Mouse (Mus musculus) MEL (cell line): ENCODE measurements around the gene Cpd. TPM values are rescaled to one million over a fixed set of nuclear protein-coding genes. Genes with fewer than 3 reads are reported as not detected.

Experiments used
- DNase-seq: peaks from one replicate; pipeline ENCODE4 v3.0.0; 2011; ENCODE audit warnings: low read depth, low spot score
- H3K27ac ChIP-seq: 2 replicates; pipeline ENCODE4 v1.5.1; 2012; ENCODE audit warnings: low read depth, mild to moderate bottlenecking, control low read depth, low read length, moderate library complexity; ENCODE audit not compliant: control insufficient read depth
- H3K27me3 ChIP-seq, 2 experiments: fragments of 150-350 bp in 1 of 2; sonication (generic) in 1 of 2; 2 replicates each; pipeline ENCODE4 v1.6.1; 2012; ENCODE audit warnings: low read length in 2 of 2, mild to moderate bottlenecking in 2 of 2, improper control_type of control experiment in 1 of 2, moderate library complexity in 1 of 2; ENCODE audit not compliant: insufficient read depth in 2 of 2, control insufficient read depth in 1 of 2
- H3K36me3 ChIP-seq, 2 experiments: 2 replicates each; pipeline ENCODE4 v1.6.1; 2012 to 2014; ENCODE audit warnings: low read length in 2 of 2, improper control_type of control experiment in 1 of 2, inconsistent platforms in 1 of 2, mild to moderate bottlenecking in 1 of 2; ENCODE audit not compliant: insufficient read depth in 2 of 2, control insufficient read depth in 1 of 2
- H3K4me1 ChIP-seq, 2 experiments: fragments of 150-350 bp in 1 of 2; sonication (generic) in 1 of 2; 2 replicates each; pipeline ENCODE4 v1.6.1; 2012; ENCODE audit warnings: low read length in 2 of 2, improper control_type of control experiment in 1 of 2, mild to moderate bottlenecking in 1 of 2; ENCODE audit not compliant: insufficient read depth in 2 of 2, control insufficient read depth in 1 of 2
- H3K4me3 ChIP-seq, 2 experiments: fragments of 150-350 bp in 1 of 2; sonication (generic) in 1 of 2; 2 replicates each; pipeline ENCODE4 v1.5.1; 2012; ENCODE audit warnings: low read depth in 2 of 2, low read length in 2 of 2, mild to moderate bottlenecking in 2 of 2, moderate library complexity in 2 of 2, control low read depth in 1 of 2, improper control_type of control experiment in 1 of 2; ENCODE audit not compliant: control insufficient read depth in 1 of 2, insufficient read depth in 1 of 2
- H3K79me2 ChIP-seq: 2 replicates; pipeline ENCODE4 v1.6.1; 2012; ENCODE audit warnings: mild to moderate bottlenecking, low read length, moderate library complexity; ENCODE audit not compliant: control insufficient read depth, poor library complexity, insufficient read depth
- H3K9ac ChIP-seq: 2 replicates; pipeline ENCODE4 v1.6.1; 2012; ENCODE audit warnings: low read depth, mild to moderate bottlenecking, control low read depth, low read length, moderate library complexity; ENCODE audit not compliant: control insufficient read depth, poor library complexity, severe bottlenecking
- H3K9me3 ChIP-seq: fragments of 150-350 bp; sonication (generic); replicated peaks from 2 replicates; pipeline ENCODE4 v1.6.1; 2012; ENCODE audit warnings: mild to moderate bottlenecking, low read length, improper control_type of control experiment, moderate library complexity; ENCODE audit not compliant: insufficient read depth
- BHLHE40 ChIP-seq: IDR thresholded peaks from 2 replicates; pipeline ENCODE4 v1.6.1; 2012; ENCODE audit warnings: low read depth, mild to moderate bottlenecking, inconsistent platforms, low read length, improper control_type of control experiment, borderline replicate concordance
- CTCF ChIP-seq, 3 experiments: IDR thresholded peaks in 2 of 3; conservative IDR thresholded peaks in 1 of 3; 2 replicates each; pipeline ENCODE4 v1.5.1; 2011 to 2012; ENCODE audit warnings: low read length in 3 of 3, low read depth in 2 of 3, mild to moderate bottlenecking in 2 of 3, improper control_type of control experiment in 1 of 3, inconsistent platforms in 1 of 3, mixed read lengths in 1 of 3, moderate library complexity in 1 of 3; ENCODE audit not compliant: control insufficient read depth in 1 of 3, insufficient read depth in 1 of 3, poor library complexity in 1 of 3, severe bottlenecking in 1 of 3
- ELF1 ChIP-seq: IDR thresholded peaks from 2 replicates; pipeline ENCODE4 v1.6.1; 2014; ENCODE audit warnings: low read depth, mild to moderate bottlenecking, inconsistent platforms, low read length, improper control_type of control experiment, moderate library complexity
- EP300 ChIP-seq, 2 experiments: IDR thresholded peaks; 2 replicates each; pipeline ENCODE4 v1.6.1; 2011; ENCODE audit warnings: improper control_type of control experiment in 2 of 2, low read length in 2 of 2, low read depth in 1 of 2, mild to moderate bottlenecking in 1 of 2
- ETS1 ChIP-seq: IDR thresholded peaks from 2 replicates; pipeline ENCODE4 v1.6.1; 2012; ENCODE audit warnings: low read depth, mild to moderate bottlenecking, inconsistent platforms, low read length, improper control_type of control experiment, moderate library complexity
- GATA1 ChIP-seq: IDR thresholded peaks from 2 replicates; pipeline ENCODE4 v1.6.1; 2011; ENCODE audit warnings: low read depth, low read length, improper control_type of control experiment
- JUND ChIP-seq: IDR thresholded peaks from 2 replicates; pipeline ENCODE4 v1.6.1; 2011; ENCODE audit warnings: low read depth, mild to moderate bottlenecking, improper control_type of control experiment, low read length
- KAT2A ChIP-seq: conservative IDR thresholded peaks from 2 replicates; pipeline ENCODE4 v1.6.1; 2012; ENCODE audit warnings: low read depth, low read length, improper control_type of control experiment, inconsistent platforms
- MAFK ChIP-seq: IDR thresholded peaks from 2 replicates; pipeline ENCODE4 v1.6.1; 2011; ENCODE audit warnings: low read depth, mild to moderate bottlenecking, low read length, improper control_type of control experiment, borderline replicate concordance
- MYB ChIP-seq: IDR thresholded peaks from 2 replicates; pipeline ENCODE4 v1.6.1; 2011; ENCODE audit warnings: mild to moderate bottlenecking, low read depth, low read length, improper control_type of control experiment
- MYC ChIP-seq: IDR thresholded peaks from 2 replicates; pipeline ENCODE4 v1.6.1; 2011; ENCODE audit warnings: low read depth, mild to moderate bottlenecking, low read length, improper control_type of control experiment, moderate library complexity
- NRF1 ChIP-seq: IDR thresholded peaks from 2 replicates; pipeline ENCODE4 v1.6.1; 2014; ENCODE audit warnings: low read depth, mild to moderate bottlenecking, inconsistent platforms, low read length, improper control_type of control experiment, moderate library complexity; ENCODE audit not compliant: poor library complexity, insufficient read depth, severe bottlenecking
- POLR2AphosphoS2 ChIP-seq: IDR thresholded peaks from 2 replicates; pipeline ENCODE4 v1.6.1; 2011; ENCODE audit warnings: low read length, improper control_type of control experiment
- SIN3A ChIP-seq: IDR thresholded peaks from 2 replicates; pipeline ENCODE4 v1.6.1; 2012; ENCODE audit warnings: low read length, improper control_type of control experiment, inconsistent platforms
- TAL1 ChIP-seq: IDR thresholded peaks from 2 replicates; pipeline ENCODE4 v1.6.1; 2012; ENCODE audit warnings: mild to moderate bottlenecking, inconsistent platforms, low read length, moderate library complexity, mixed read lengths
- TBP ChIP-seq: IDR thresholded peaks from 2 replicates; pipeline ENCODE4 v1.8.0; 2011; ENCODE audit warnings: low read depth, low read length, improper control_type of control experiment
- USF2 ChIP-seq, 2 experiments: IDR thresholded peaks; 2 replicates each; pipeline ENCODE4 v1.6.1; 2011 to 2012; ENCODE audit warnings: improper control_type of control experiment in 2 of 2, low read length in 2 of 2, borderline replicate concordance in 1 of 2, inconsistent platforms in 1 of 2, low read depth in 1 of 2, mild to moderate bottlenecking in 1 of 2; ENCODE audit not compliant: insufficient read depth in 1 of 2
- ZKSCAN1 ChIP-seq: IDR thresholded peaks from 2 replicates; pipeline ENCODE4 v1.6.1; 2012; ENCODE audit warnings: low read depth, mild to moderate bottlenecking, inconsistent platforms, low read length, improper control_type of control experiment, moderate library complexity
- ZNF384 ChIP-seq: IDR thresholded peaks from 2 replicates; pipeline ENCODE4 v1.6.1; 2012; ENCODE audit warnings: low read depth, mild to moderate bottlenecking, inconsistent platforms, low read length, improper control_type of control experiment
- polyA plus RNA-seq, 2 experiments: library from polyadenylated mRNA; stranded (reverse) in 1 of 2; unstranded in 1 of 2; fragments of >175 nt in 1 of 2; fragments of >200 nt in 1 of 2; gene quantifications; 2 replicates each; pipeline versions ENCODE4 v1.2.1 to v1.2.4; 2012; ENCODE audit warnings: low replicate concordance in 2 of 2, low read depth in 1 of 2; ENCODE audit not compliant: insufficient read length in 2 of 2, insufficient read depth in 1 of 2, missing spikeins in 1 of 2
- total RNA-seq: library from RNA; depleted of rRNA; stranded (reverse); fragments of 300-350 nt; gene quantifications from 2 replicates; pipeline ENCODE4 v1.2.3, GENCODE M21; 2012

Gene Cpd
- total and polyA plus RNA-seq, 3 experiments, result 7.5 to 14.6 TPM; not detected in 1

DNA sequence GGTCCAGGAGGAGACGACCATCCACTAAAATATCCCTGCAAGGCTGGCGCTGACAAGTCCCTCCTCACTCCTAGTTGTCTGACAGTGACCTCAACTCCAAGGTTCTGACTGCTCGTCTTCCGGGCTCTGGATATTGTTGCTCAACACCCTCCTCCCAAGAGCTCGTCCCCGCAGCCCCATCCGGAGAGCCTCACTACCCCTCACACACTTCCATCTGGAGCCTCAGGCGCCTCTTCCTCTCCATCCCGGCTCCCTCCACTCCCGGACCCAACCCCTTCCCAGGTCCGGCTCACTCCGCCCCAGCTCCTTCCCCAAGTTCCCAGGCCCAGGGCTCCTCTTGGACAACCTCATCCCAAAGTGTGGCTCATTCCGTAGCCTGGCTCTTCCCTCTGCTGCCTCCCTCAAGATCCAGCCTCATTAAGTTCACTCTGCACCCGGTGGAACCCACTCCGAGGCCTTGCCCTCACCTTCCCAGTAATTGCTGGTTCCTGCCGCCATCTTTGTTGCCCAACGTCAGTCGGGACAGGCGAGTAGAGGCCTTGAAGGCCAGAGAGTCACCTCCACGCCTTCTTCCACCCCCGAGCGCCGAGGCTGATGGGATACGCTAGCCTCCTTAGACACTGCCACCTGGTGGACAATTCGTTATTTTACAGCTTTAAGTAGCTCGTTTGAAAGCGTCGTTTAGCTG, 83.6 kb downstream of the Cpd start, which contains the start of gene Gosr1 (continued):
- TF ChIP-seq CTCF (IDR thresholded peaks at IDR 0.05 in 2 of 3, conservative IDR thresholded peaks at IDR 0.05 in 1 of 3; ENCODE audit: control insufficient read depth in 1 of 3, insufficient read depth in 1 of 3, low read depth in 2 of 3, low read length in 3 of 3, poor library complexity in 1 of 3, severe bottlenecking in 1 of 3) (peak; percentile 78 to 99 (median 84)), SIN3A (peak; percentile 96), MYB (0 out of 2 replicates have a peak, but pooled peaks have one; percentile 10), NRF1 (0 out of 2 replicates have a peak, but pooled peaks have one; percentile 9), KAT2A (peak; percentile 80)

DNA sequence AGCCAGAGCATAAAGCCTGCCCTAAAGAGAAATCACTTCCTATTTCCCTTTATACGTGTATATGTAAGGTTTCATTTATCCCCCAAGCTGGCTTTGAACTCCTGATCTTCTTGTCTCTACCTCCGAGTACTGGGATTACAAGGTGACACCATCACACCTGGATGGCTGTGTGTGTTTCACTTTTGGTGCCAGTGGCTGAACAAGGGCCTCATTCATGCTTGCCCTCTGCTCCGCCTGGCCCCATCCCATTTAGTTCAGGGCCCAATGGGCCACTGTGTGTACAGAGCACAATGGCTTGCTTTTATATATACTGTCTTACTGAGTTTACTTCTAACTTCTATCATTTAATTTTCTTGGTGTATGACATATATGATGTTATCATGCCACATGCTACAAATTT, 94.5 kb downstream of the Cpd start:
- DNase-seq, result no peak
- H3K27me3 ChIP-seq, result no peaks in the 10 kb centered on the region
- TF ChIP-seq NRF1, result no peak
- TF ChIP-seq ETS1, result no peak
- no peak for TF ChIP-seq POLR2AphosphoS2
- no peak for TF ChIP-seq ZKSCAN1
- no peak for TF ChIP-seq CTCF (IDR thresholded peaks at IDR 0.05 in 2 of 3, conservative IDR thresholded peaks at IDR 0.05 in 1 of 3; ENCODE audit: control insufficient read depth in 1 of 3, insufficient read depth in 1 of 3, low read depth in 2 of 3, low read length in 3 of 3, poor library complexity in 1 of 3, severe bottlenecking in 1 of 3)
- TF ChIP-seq TAL1, result no peak
- H3K36me3 ChIP-seq, result peaks cover 0 to 46% of the 10 kb centered on the region in 2 experiments; a peak in 2 of 4 replicates
- H3K9ac ChIP-seq, result no peak overlapping the region
- H3K79me2 ChIP-seq, result no peaks in the 10 kb centered on the region
- H3K4me3 ChIP-seq, result no peak overlapping the region
- H3K9me3 ChIP-seq, result no peaks in the 10 kb centered on the region
- H3K27ac ChIP-seq, result no peak overlapping the region
- no peaks in the 10 kb centered on the region for H3K4me1 ChIP-seq

DNA sequence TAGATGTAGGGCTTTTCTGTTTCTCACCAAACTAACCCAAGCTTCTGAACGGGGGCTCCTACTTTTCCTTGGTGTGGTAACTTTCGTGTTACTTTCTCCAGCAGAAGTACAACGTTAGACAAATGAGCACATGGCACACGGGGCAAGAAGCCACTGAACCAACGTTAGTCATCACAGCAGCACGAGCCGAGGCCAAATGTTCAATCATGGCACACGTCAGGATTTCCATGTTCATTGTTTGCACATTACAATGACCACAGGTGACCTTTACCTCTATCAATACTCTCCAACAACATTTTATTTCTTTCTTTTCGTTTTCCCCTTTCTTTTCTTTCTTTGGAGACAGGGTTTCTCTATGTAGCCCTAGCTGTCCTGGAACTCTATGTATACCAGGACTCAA, 98.0 kb downstream of the Cpd start:
- Histone ChIP-seq H3K27ac (no peak overlapping the region), H3K4me3 (no peak overlapping the region), H3K27me3 (no peaks in the 10 kb centered on the region), H3K9ac (no peak overlapping the region), H3K4me1 (no peaks in the 10 kb centered on the region), H3K9me3 (no peaks in the 10 kb centered on the region), H3K79me2 (no peaks in the 10 kb centered on the region), H3K36me3 (peaks cover 0 to 41% of the 10 kb centered on the region in 2 experiments; a peak in 2 of 4 replicates)
- TF ChIP-seq MYB (no peak), BHLHE40 (no peak), JUND (no peak), ELF1 (no peak), ZNF384 (no peak), MAFK (no peak), EP300 (IDR thresholded peaks at IDR 0.05; ENCODE audit: low read depth in 1 of 2, low read length in 2 of 2) (no peak), GATA1 (no peak), SIN3A (no peak), TBP (no peak), MYC (no peak), ETS1 (no peak), USF2 (IDR thresholded peaks at IDR 0.05; ENCODE audit: borderline replicate concordance in 1 of 2, insufficient read depth in 1 of 2, low read depth in 1 of 2, low read length in 2 of 2) (no peak)
- DNase-seq, result no peak
